Mouse (Mus musculus) liver, adult 2 months (tissue): ENCODE data around the gene Angptl2.

Source experiments
- CTCF ChIP-seq: fragments of 200-500 bp; IDR thresholded peaks from 2 replicates; pipeline ENCODE4 v1.5.1; 2011; ENCODE audit warnings: low read depth, low read length, control low read depth
- POLR2A ChIP-seq: fragments of 200-500 bp; IDR thresholded peaks from 2 replicates; pipeline ENCODE4 v1.6.1; 2011; ENCODE audit warnings: low read length, control low read depth; ENCODE audit not compliant: insufficient read depth; ENCODE audit errors: extremely low read depth

GRCm38 (mm10) chr2:33274719-33275490, 59.0 kb downstream of the Angptl2 start:
- TF ChIP-seq CTCF (no peak), POLR2A (no peak)
